Mouse (Mus musculus) liver (tissue): ENCODE measurements around the gene Olfr803.

Experiments
- DNase-seq: peaks from one replicate; pipeline ENCODE4 v3.0.0-alpha.2; 2020; ENCODE audit warnings: mixed read lengths

Gene Olfr803

GRCm38 (mm10) chr10:129694186-129694585 is at the start of gene Olfr803:
Gene Olfr803 (minus strand): TSS chr10:129694286.
- no peak for DNase-seq

- no peak for DNase-seq
Measured at GRCm38 (mm10) chr10:129741821-129742220, 47.7 kb upstream of the Olfr803 start, which contains the start of gene Olfr806. Gene Olfr806 (minus strand): TSS chr10:129741921.

- no peak for DNase-seq
Measured at GRCm38 (mm10) chr10:129729275-129729674, 35.2 kb upstream of the Olfr803 start, which contains the start of gene Olfr805. Gene Olfr805 (minus strand): TSS chr10:129729375.

- DNase-seq: no peak
Measured at GRCm38 (mm10) chr10:129702910-129703309, 8.8 kb upstream of the Olfr803 start, which contains the start of gene Olfr804. Gene Olfr804 (plus strand): TSS chr10:129703210.

GRCm38 (mm10) chr10:129688069-129688468 is 6.0 kb downstream of the Olfr803 start, which contains the start of gene Olfr802:
Gene Olfr802 (minus strand): TSS chr10:129688169.
- DNase-seq: no peak

- DNase-seq: no peak
Measured at GRCm38 (mm10) chr10:129673765-129674164, 20.3 kb downstream of the Olfr803 start, which contains the start of gene Olfr801. Gene Olfr801 (minus strand): TSS chr10:129673865.

- DNase-seq: no peak
Measured at GRCm38 (mm10) chr10:129657394-129657793, 36.7 kb downstream of the Olfr803 start, which contains the start of gene Olfr800. Gene Olfr800 (plus strand): TSS chr10:129657694.

GRCm38 (mm10) chr10:129651763-129652162 is 42.3 kb downstream of the Olfr803 start:
- no peak for DNase-seq
